Mouse (Mus musculus) midbrain, postnatal 0 days (tissue): ENCODE data around the gene Sycn. TPM values are rescaled to one million over a fixed set of nuclear protein-coding genes. Genes with fewer than 3 reads are reported as not detected.

Source experiments
- ATAC-seq: fragments of 200-750 bp; cut with Nextera tagmentation; 2 replicates; pipeline ENCODE4 v1.8.0; 2017; ENCODE audit warnings: moderate number of reproducible peaks, mild to moderate bottlenecking, moderate TSS enrichment, moderate library complexity; ENCODE audit not compliant: low FRiP score
- DNase-seq: peaks from one replicate; pipeline ENCODE4 v3.0.0-alpha.2; 2015; ENCODE audit warnings: low spot score
- H3K27ac ChIP-seq: fragments of 300-500 bp; sonication (generic); 2 replicates; pipeline ENCODE4 v1.5.1; 2014; ENCODE audit warnings: low read depth, mild to moderate bottlenecking, low read length, mixed read lengths
- H3K27me3 ChIP-seq: fragments of 300-500 bp; sonication (generic); 2 replicates; pipeline ENCODE4 v1.6.1; 2014; ENCODE audit warnings: low read length, control low read depth, mixed read lengths; ENCODE audit not compliant: insufficient read depth
- H3K36me3 ChIP-seq: fragments of 300-500 bp; sonication (generic); 2 replicates; pipeline ENCODE4 v1.6.1; 2014; ENCODE audit warnings: low read length, control low read depth, mixed read lengths; ENCODE audit not compliant: insufficient read depth
- H3K4me1 ChIP-seq: fragments of 300-500 bp; sonication (generic); 2 replicates; pipeline ENCODE4 v1.6.1; 2014; ENCODE audit warnings: mild to moderate bottlenecking, control low read depth, antibody characterized with exemption, low read length, mixed read lengths; ENCODE audit not compliant: insufficient read depth
- H3K4me2 ChIP-seq: fragments of 300-500 bp; sonication (generic); 2 replicates; pipeline ENCODE4 v1.6.1; 2014; ENCODE audit warnings: low read depth, mild to moderate bottlenecking, low read length, mixed read lengths; ENCODE audit not compliant: poor library complexity, severe bottlenecking
- H3K4me3 ChIP-seq: fragments of 300-500 bp; sonication (generic); 2 replicates; pipeline ENCODE4 v1.5.1; 2014; ENCODE audit warnings: low read depth, mild to moderate bottlenecking, low read length, moderate library complexity
- H3K9ac ChIP-seq: fragments of 300-500 bp; sonication (generic); replicated peaks from 2 replicates; pipeline ENCODE4 v1.6.1; 2014; ENCODE audit warnings: mild to moderate bottlenecking, low read length, moderate library complexity, mixed read lengths; ENCODE audit not compliant: poor library complexity, severe bottlenecking
- H3K9me3 ChIP-seq: fragments of 300-500 bp; sonication (generic); 2 replicates; pipeline ENCODE4 v1.6.1; 2016; ENCODE audit warnings: low read length, control low read depth
- CTCF ChIP-seq: IDR thresholded peaks from 2 replicates; pipeline ENCODE4 v1.5.1; 2016; ENCODE audit warnings: antibody characterized with exemption, mild to moderate bottlenecking
- WGBS: fragments of 180-500 bp; shearing (Covaris S2); extraction: QIAGEN DNeasy Blood & Tissue Kit; methylation state at CpG from one replicate; pipeline ENCODE4 v1.1.7; 2014; 5-methylcytosine and 5-hydroxymethylcytosine counted together
- polyA plus RNA-seq: library from polyadenylated mRNA; unstranded; fragments of >200 nt; fragmentation: Nextera tagmentation; extraction: Ambion mirVana; gene quantifications from 2 replicates; pipeline ENCODE4 v1.2.1, GENCODE M21; 2015
- total RNA-seq: library from RNA; depleted of rRNA; stranded (reverse); fragments of >200 nt; gene quantifications from 2 replicates; pipeline ENCODE4 v1.2.3, GENCODE M21; 2014

Sycn gene
- total and polyA plus RNA-seq, 2 experiments from 2014 or later: not detected

DNA sequence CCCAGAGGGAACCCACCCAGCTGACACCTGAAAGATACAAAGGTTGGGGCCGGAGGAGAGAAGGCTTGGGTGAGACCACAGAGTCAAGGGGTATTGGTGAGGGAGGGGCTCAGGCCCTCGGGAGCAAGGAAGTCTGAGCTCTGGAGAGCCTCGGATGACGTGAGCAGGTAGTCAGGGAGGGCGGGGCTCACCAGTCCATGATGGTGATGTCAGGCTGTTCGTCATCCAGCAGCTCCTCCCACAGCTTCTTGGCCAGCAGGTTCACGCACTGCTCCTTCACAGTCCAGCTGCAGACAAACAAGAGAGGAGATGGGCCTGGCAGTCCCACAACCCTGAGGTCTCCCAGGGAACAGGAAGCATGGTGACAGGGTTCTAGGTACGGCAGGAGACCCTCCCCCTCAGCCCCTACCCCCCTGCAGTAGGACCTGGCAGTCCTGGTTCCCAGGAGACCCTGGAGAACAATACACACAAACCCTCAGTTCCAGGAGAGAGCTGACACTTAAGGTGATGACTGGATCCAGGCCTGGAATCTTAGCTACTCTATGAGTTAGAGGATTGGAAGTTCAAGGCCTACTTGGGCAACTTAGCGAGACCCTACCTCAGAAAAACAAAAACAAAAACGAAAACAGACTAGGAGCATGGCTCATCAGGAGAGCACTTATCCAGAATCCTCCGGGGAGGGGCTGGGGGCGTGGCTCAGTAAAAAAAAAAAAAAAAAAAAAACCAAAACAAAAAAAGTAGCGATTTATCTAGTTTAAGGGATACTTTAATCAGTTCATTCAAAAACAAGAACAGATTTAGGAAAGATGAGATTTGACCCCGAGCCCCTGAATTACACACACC, 4.6 kb downstream of the Sycn start:
- Histone ChIP-seq H3K4me3 (no peak overlapping the region), H3K9me3 (no peaks in the 10 kb centered on the region), H3K27me3 (peaks cover 38% of the 10 kb centered on the region), H3K9ac (no peak overlapping the region), H3K4me1 (0 out of 2 replicates have a peak, but pooled peaks cover 2% of the 10 kb centered on the region), H3K4me2 (no peak overlapping the region), H3K36me3 (no peaks in the 10 kb centered on the region), H3K27ac (no peak overlapping the region)
- DNase-seq (peak; percentile 28), ATAC-seq (no peak)
- no peak for TF ChIP-seq CTCF
- 31% methylated on average over 13 of the region's 14 CpGs for WGBS

GRCm38 (mm10) chr7:28545891-28546210, 5.2 kb downstream of the Sycn start:
- no peak overlapping the region for H3K4me3 ChIP-seq
- no peak overlapping the region for H3K27ac ChIP-seq
- 0 out of 2 replicates have a peak, but pooled peaks cover 2% of the 10 kb centered on the region for H3K4me1 ChIP-seq
- no peaks in the 10 kb centered on the region for H3K36me3 ChIP-seq
- no peak overlapping the region for H3K4me2 ChIP-seq
- DNase-seq (no peak), ATAC-seq (no peak)
- 0 out of 2 replicates have a peak, but pooled peaks have one; percentile 5 for TF ChIP-seq CTCF
- peaks cover 38% of the 10 kb centered on the region for H3K27me3 ChIP-seq
- H3K9me3 ChIP-seq: no peaks in the 10 kb centered on the region
- no peak overlapping the region for H3K9ac ChIP-seq
- 54% methylated on average over 7 of the region's 7 CpGs for WGBS

DNA sequence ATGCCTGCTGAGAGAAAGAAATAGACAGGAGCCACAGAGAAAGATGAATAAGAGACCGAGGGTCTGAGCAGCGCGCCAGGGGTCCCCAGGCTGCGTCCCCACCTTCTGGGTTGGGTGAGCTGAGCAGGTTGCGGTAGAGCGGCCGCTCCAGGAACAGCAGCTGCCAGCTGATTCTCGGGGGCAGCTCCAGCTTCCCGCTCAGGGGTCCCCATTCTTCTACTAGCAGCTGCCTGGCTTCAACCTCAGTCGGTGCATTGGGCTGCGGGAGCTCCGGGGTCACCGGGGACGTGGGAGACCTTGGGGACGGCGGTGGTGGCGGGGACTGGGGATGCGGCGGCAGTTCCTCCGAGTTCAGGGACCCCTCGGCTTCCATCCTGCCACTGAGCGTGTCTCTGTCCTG, 6.0 kb downstream of the Sycn start:
- H3K4me3 ChIP-seq: peak overlapping the region; percentile 32
- peaks cover 38% of the 10 kb centered on the region for H3K27me3 ChIP-seq
- WGBS: 4% methylated on average over 22 of the region's 22 CpGs
- no peak for TF ChIP-seq CTCF
- no peaks in the 10 kb centered on the region for H3K9me3 ChIP-seq
- peak overlapping the region; percentile 29; the same call in 1 of the 2 replicates for H3K9ac ChIP-seq
- no peaks in the 10 kb centered on the region for H3K36me3 ChIP-seq
- ATAC-seq (no peak), DNase-seq (no peak)
- H3K27ac ChIP-seq: no peak overlapping the region
- H3K4me2 ChIP-seq: peak overlapping the region; percentile 61
- H3K4me1 ChIP-seq: 0 out of 2 replicates have a peak, but pooled peaks cover 2% of the 10 kb centered on the region

GRCm38 (mm10) chr7:28547154-28547553, 6.5 kb downstream of the Sycn start, which contains the start of gene Nccrp1:
Gene Nccrp1 (minus strand): TSS chr7:28547254.
- H3K9ac ChIP-seq: peak within 1 kb of the TSS; percentile 29; the same call in 1 of the 2 replicates
- no peaks in the 10 kb centered on the region for H3K9me3 ChIP-seq
- DNase-seq (no peak), ATAC-seq (no peak)
- peak within 1 kb of the TSS; percentile 61 for H3K4me2 ChIP-seq
- 5% methylated on average over 5 of the region's 5 CpGs for WGBS
- peaks cover 38% of the 10 kb centered on the region for H3K27me3 ChIP-seq
- H3K36me3 ChIP-seq: no peaks in the 10 kb centered on the region
- 0 out of 2 replicates have a peak, but pooled peaks cover 2% of the 10 kb centered on the region for H3K4me1 ChIP-seq
- H3K27ac ChIP-seq: no peak within 1 kb of the TSS
- peak within 1 kb of the TSS; percentile 32 for H3K4me3 ChIP-seq
- no peak for TF ChIP-seq CTCF

DNA sequence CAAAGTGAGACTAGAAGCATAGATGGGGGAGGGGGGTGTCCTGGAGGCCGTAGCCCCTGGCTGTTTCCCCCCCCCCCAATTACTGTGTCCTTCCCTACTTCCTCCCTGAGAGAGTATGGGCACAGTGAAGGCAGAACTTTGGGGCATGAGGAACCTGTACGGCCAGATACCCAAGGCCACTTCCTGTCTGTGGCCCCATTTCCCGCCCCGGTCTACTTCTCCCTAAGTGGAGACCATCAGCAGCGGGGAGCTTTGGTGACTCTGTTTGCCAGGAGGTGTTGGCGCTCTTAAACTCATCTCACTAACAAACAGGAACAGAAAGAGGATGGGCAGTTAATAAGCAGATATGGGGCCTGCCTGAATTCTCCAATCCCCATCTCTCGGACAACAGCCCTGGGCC, 6.9 kb downstream of the Sycn start:
- DNase-seq (no peak), ATAC-seq (no peak)
- no peak overlapping the region for H3K9ac ChIP-seq
- no peaks in the 10 kb centered on the region for H3K9me3 ChIP-seq
- H3K4me2 ChIP-seq: no peak overlapping the region
- WGBS: 76% methylated on average over 7 of the region's 7 CpGs
- peaks cover 38% of the 10 kb centered on the region for H3K27me3 ChIP-seq
- H3K4me1 ChIP-seq: 0 out of 2 replicates have a peak, but pooled peaks cover 2% of the 10 kb centered on the region
- H3K27ac ChIP-seq: no peak overlapping the region
- no peak overlapping the region for H3K4me3 ChIP-seq
- no peak for TF ChIP-seq CTCF
- H3K36me3 ChIP-seq: no peaks in the 10 kb centered on the region

GRCm38 (mm10) chr7:28553076-28553475, 12.4 kb downstream of the Sycn start:
- Histone ChIP-seq H3K36me3 (no peaks in the 10 kb centered on the region), H3K9ac (no peak overlapping the region), H3K4me2 (no peak overlapping the region), H3K27me3 (peaks cover 2% of the 10 kb centered on the region), H3K4me1 (no peaks in the 10 kb centered on the region), H3K4me3 (no peak overlapping the region), H3K9me3 (no peaks in the 10 kb centered on the region), H3K27ac (no peak overlapping the region)
- ATAC-seq (no peak), DNase-seq (no peak)
- TF ChIP-seq CTCF: no peak
- WGBS: 90% methylated on average over 6 of the region's 6 CpGs
